Mouse (Mus musculus): ENCODE measurements at regions not wholly inside any gene's neighbourhood (a gene's known extent, or its start where the extent isn't known, plus 50 kb on each side); places are given as distances from the start of the nearest gene placed in this dataset.

DNA sequence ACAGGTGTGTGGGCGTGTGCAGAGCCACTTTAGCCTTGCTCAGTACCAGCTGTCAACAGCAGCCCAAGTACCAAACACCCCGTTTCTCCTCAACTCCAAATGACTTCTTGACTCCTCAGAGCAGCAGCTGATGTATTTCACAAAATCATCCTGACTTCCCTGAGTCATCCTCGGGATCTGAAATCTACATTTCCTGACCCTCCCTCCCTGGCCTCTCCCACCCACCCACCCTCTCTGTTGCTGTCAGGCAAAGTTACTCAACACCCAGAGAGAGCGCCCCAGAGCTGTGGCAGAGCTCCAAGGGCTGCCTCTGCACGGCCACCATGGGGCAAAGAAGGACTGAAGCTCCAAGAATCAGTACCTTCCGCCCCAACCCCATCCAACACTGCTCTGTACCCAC lies 83.5 kb upstream of the Cyp1b1 start:
- DNase-seq = no peak
- no peak overlapping the region for H3K27ac ChIP-seq (ENCODE audit: insufficient read depth, low read length)
- TF ChIP-seq POLR2A (IDR thresholded peaks at IDR 0.05; ENCODE audit: borderline replicate concordance, insufficient read depth, low read length) = no peak
- TF ChIP-seq CTCF (IDR thresholded peaks at IDR 0.05; ENCODE audit: borderline replicate concordance, insufficient read depth, low read depth, low read length) = no peak
- no peaks in the 10 kb centered on the region for H3K27me3 ChIP-seq (ENCODE audit: control insufficient read depth, insufficient read depth, low read length)
- WGBS = 79% methylated on average over 6 of the region's 6 CpGs
- no peak overlapping the region for H3K4me3 ChIP-seq (replicated peaks; ENCODE audit: insufficient read depth, low read depth, low read length)
- no peaks in the 10 kb centered on the region for H3K4me1 ChIP-seq (ENCODE audit: control insufficient read depth, insufficient read depth, low read length)

DNA sequence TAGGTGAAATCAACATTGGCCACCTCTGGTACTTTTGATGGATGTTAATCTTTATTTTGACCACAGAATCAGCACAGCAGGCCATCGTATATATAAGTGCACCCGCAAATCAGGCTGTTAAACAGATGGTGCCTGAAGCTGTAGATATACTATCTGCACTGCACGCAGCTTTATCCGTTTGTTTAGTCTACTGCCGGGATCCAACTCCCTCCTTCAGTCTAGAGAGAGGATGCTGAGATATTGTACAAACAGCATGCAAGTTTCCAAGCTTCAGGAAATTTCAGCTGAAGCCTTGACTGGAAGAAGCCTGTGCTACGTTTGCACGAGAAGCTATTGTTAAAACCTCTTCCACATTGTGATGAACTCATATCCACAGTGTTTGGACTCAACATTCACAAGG lies 75.3 kb upstream of the Cyp1b1 start:
- DNase-seq = no peak
- H3K27me3 ChIP-seq (ENCODE audit: control insufficient read depth, insufficient read depth, low read length) = no peaks in the 10 kb centered on the region
- H3K27ac ChIP-seq (ENCODE audit: insufficient read depth, low read length) = no peak overlapping the region
- 70% methylated on average over 7 of the region's 7 CpGs for WGBS
- H3K4me3 ChIP-seq (replicated peaks; ENCODE audit: insufficient read depth, low read depth, low read length) = no peak overlapping the region
- TF ChIP-seq POLR2A (IDR thresholded peaks at IDR 0.05; ENCODE audit: borderline replicate concordance, insufficient read depth, low read length) (no peak), CTCF (IDR thresholded peaks at IDR 0.05; ENCODE audit: borderline replicate concordance, insufficient read depth, low read depth, low read length) (no peak)
- H3K4me1 ChIP-seq (ENCODE audit: control insufficient read depth, insufficient read depth, low read length) = no peaks in the 10 kb centered on the region

DNA sequence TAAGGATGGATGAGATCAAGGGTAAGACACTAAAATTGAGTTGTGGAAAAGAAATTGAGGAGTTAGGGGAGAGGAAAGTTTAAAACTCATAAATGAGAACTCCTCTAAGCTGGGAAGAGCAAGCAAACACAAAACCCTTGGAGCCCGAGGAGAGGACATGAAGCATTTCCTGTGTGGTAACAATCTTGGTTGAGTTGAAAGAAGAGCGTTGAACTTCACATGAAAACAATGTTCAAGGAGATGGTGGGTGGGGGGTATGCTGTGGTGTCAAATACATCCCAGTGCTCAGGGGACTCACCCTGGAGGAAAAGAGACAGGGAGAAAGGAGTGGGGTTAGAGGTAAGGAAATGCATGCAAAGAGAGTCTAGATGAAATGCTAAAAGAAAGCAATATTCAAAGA lies 72.3 kb upstream of the Cyp1b1 start:
- Histone ChIP-seq H3K4me1 (ENCODE audit: control insufficient read depth, insufficient read depth, low read length) (no peaks in the 10 kb centered on the region), H3K27ac (ENCODE audit: insufficient read depth, low read length) (no peak overlapping the region), H3K27me3 (ENCODE audit: control insufficient read depth, insufficient read depth, low read length) (no peaks in the 10 kb centered on the region), H3K4me3 (replicated peaks; ENCODE audit: insufficient read depth, low read depth, low read length) (no peak overlapping the region)
- 86% methylated on average over 2 of the region's 2 CpGs for WGBS
- no peak for DNase-seq
- TF ChIP-seq CTCF (IDR thresholded peaks at IDR 0.05; ENCODE audit: borderline replicate concordance, insufficient read depth, low read depth, low read length) = no peak
- TF ChIP-seq POLR2A (IDR thresholded peaks at IDR 0.05; ENCODE audit: borderline replicate concordance, insufficient read depth, low read length) = no peak

DNA sequence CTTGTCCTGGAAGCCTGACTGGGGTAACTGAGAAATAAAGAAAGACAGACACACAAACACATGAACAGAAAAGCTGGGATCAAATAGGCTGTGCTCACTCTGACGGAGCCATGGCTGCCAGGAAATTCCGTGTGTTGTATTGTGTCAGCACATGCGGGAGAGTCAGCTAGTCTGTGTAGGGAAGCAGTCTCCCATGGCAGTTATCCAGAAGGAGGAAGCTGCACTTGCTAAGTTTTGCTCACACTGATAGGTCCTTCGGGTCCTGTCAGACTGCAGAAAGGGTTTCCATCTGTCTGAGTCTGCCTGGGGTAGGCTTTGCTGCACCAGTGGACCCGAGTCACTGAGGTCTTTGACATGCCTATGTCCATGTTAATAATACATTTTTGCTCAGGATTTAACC lies 71.8 kb upstream of the Cyp1b1 start:
- H3K4me3 ChIP-seq (replicated peaks; ENCODE audit: insufficient read depth, low read depth, low read length) = no peak overlapping the region
- no peaks in the 10 kb centered on the region for H3K27me3 ChIP-seq (ENCODE audit: control insufficient read depth, insufficient read depth, low read length)
- H3K4me1 ChIP-seq (ENCODE audit: control insufficient read depth, insufficient read depth, low read length) = no peaks in the 10 kb centered on the region
- no peak for TF ChIP-seq CTCF (IDR thresholded peaks at IDR 0.05; ENCODE audit: borderline replicate concordance, insufficient read depth, low read depth, low read length)
- TF ChIP-seq POLR2A (IDR thresholded peaks at IDR 0.05; ENCODE audit: borderline replicate concordance, insufficient read depth, low read length) = no peak
- WGBS = 40% methylated on average over 5 of the region's 5 CpGs
- H3K27ac ChIP-seq (ENCODE audit: insufficient read depth, low read length) = no peak overlapping the region
- no peak for DNase-seq

DNA sequence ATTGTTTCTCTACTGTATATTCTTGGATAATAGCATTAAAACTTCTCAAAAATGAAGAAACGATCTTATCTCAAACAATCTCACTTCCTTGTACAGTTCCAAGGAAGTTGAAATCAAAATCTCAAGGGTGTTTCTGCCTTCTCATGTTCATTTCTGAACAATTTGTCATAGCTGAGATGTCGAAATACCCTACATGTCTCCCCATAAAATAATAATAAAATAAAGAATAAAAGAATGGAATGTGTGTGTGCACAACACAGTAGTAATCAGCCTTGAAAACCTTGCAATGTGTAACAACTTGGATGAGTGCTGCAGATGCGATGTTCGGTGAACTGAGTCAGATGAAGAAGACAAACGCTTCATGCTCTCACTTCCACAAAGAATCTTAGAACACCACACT lies 71.4 kb upstream of the Cyp1b1 start:
- no peak for DNase-seq
- no peaks in the 10 kb centered on the region for H3K27me3 ChIP-seq (ENCODE audit: control insufficient read depth, insufficient read depth, low read length)
- 92% methylated on average over 5 of the region's 5 CpGs for WGBS
- H3K27ac ChIP-seq (ENCODE audit: insufficient read depth, low read length) = no peak overlapping the region
- H3K4me1 ChIP-seq (ENCODE audit: control insufficient read depth, insufficient read depth, low read length) = no peaks in the 10 kb centered on the region
- TF ChIP-seq CTCF (IDR thresholded peaks at IDR 0.05; ENCODE audit: borderline replicate concordance, insufficient read depth, low read depth, low read length) (no peak), POLR2A (IDR thresholded peaks at IDR 0.05; ENCODE audit: borderline replicate concordance, insufficient read depth, low read length) (no peak)
- no peak overlapping the region for H3K4me3 ChIP-seq (replicated peaks; ENCODE audit: insufficient read depth, low read depth, low read length)

- no peak for DNase-seq
- TF ChIP-seq CTCF (IDR thresholded peaks at IDR 0.05; ENCODE audit: borderline replicate concordance, insufficient read depth, low read depth, low read length) (no peak), POLR2A (IDR thresholded peaks at IDR 0.05; ENCODE audit: borderline replicate concordance, insufficient read depth, low read length) (no peak)
- H3K4me3 ChIP-seq (replicated peaks; ENCODE audit: insufficient read depth, low read depth, low read length) = no peak overlapping the region
- no peaks in the 10 kb centered on the region for H3K4me1 ChIP-seq (ENCODE audit: control insufficient read depth, insufficient read depth, low read length)
- no peaks in the 10 kb centered on the region for H3K27me3 ChIP-seq (ENCODE audit: control insufficient read depth, insufficient read depth, low read length)
- H3K27ac ChIP-seq (ENCODE audit: insufficient read depth, low read length) = no peak overlapping the region
- WGBS = 94% methylated on average over 6 of the region's 6 CpGs
Observed at GRCm38 (mm10) chr17:79784256-79784870, 69.5 kb upstream of the Cyp1b1 start.

DNA sequence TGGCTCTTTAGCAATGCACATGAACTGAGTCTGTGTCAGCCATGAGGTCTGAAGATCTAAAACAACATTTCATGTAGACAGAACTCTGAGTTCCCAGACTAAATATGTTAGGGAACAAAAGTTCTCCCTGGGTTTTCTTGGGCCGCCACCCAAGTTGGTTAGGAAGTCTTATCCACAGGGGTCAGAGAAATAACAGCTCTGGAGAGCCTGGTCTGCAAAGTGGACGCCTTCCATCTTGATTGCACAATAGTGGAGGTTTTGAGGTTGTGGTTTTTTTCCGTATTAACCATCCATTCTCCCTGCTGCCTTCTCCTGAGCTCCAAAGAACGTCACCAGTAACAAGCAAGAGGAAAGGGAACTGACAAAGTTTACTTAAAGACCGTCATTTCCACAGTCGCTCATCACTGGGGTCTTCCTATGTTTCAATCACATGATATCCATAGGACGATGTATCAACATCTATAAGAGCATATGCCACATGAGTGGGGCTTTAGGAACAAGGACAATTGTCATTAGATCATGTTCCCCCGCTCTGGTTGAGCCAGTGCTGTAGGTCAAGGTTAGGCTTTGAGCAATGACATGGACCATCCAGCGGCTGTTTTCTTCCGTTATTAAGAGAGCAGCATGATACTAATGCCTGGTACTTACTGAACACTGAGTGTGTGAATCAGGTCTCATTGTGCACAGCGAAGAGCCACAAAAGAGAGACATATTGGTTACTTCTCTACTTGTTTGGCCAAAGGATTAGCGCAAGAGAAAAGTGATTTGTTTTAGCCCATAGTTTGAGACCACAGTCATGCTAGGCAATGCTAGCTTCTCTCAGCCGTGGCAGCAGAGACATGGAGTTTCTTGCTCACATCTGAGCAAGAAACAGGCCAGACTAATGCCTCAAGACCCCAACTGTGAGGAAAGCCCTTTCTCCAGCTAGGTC lies 67.1 kb upstream of the Cyp1b1 start:
- 91% methylated on average over 13 of the region's 13 CpGs for WGBS

GRCm38 (mm10) chr17:79781262-79781661 lies 66.4 kb upstream of the Cyp1b1 start:
- 92% methylated on average over 2 of the region's 2 CpGs for WGBS

More for the DNA sequence above, 67.1 kb upstream of the Cyp1b1 start:
- DNase-seq = no peak
- Histone ChIP-seq H3K27ac (ENCODE audit: insufficient read depth, low read length) (no peak overlapping the region), H3K4me1 (ENCODE audit: control insufficient read depth, insufficient read depth, low read length) (no peaks in the 10 kb centered on the region), H3K4me3 (replicated peaks; ENCODE audit: insufficient read depth, low read depth, low read length) (no peak overlapping the region), H3K27me3 (ENCODE audit: control insufficient read depth, insufficient read depth, low read length) (no peaks in the 10 kb centered on the region)
- no peak for TF ChIP-seq CTCF (IDR thresholded peaks at IDR 0.05; ENCODE audit: borderline replicate concordance, insufficient read depth, low read depth, low read length)
- no peak for TF ChIP-seq POLR2A (IDR thresholded peaks at IDR 0.05; ENCODE audit: borderline replicate concordance, insufficient read depth, low read length)

More at GRCm38 (mm10) chr17:79781262-79781661, 66.4 kb upstream of the Cyp1b1 start:
- no peaks in the 10 kb centered on the region for H3K27me3 ChIP-seq (ENCODE audit: control insufficient read depth, insufficient read depth, low read length)
- TF ChIP-seq POLR2A (IDR thresholded peaks at IDR 0.05; ENCODE audit: borderline replicate concordance, insufficient read depth, low read length) = no peak
- no peak for TF ChIP-seq CTCF (IDR thresholded peaks at IDR 0.05; ENCODE audit: borderline replicate concordance, insufficient read depth, low read depth, low read length)
- no peak for DNase-seq
- H3K4me1 ChIP-seq (ENCODE audit: control insufficient read depth, insufficient read depth, low read length) = no peaks in the 10 kb centered on the region
- H3K27ac ChIP-seq (ENCODE audit: insufficient read depth, low read length) = no peak overlapping the region
- no peak overlapping the region for H3K4me3 ChIP-seq (replicated peaks; ENCODE audit: insufficient read depth, low read depth, low read length)

All from cerebellum, adult 2 months (tissue).